Mouse (Mus musculus): ENCODE measurements around the gene Gzme.
"Not testable (repeated sequence)": the region's sequence is repeated elsewhere in the genome, so short reads cannot be mapped to it uniquely, and the experiment has no call there.

GRCm38 (mm10) chr14:56159479-56159878 is 39.1 kb upstream of the Gzme start, which contains the start of gene Gzmg:
- TF ChIP-seq CTCF (IDR thresholded peaks at IDR 0.05; ENCODE audit: low read depth, low read length); POLR2A (IDR thresholded peaks at IDR 0.05; ENCODE audit: borderline replicate concordance, low read depth, low read length): not testable (repeated sequence)
